Mouse (Mus musculus) hindbrain, embryonic 16.5 days (tissue): ENCODE data around the gene Syt16. TPM values are rescaled to one million over a fixed set of nuclear protein-coding genes. Genes with fewer than 3 reads are reported as not detected.

Source experiments
- ATAC-seq: fragments of 200-750 bp; cut with Nextera tagmentation; 2 replicates; pipeline ENCODE4 v1.8.0; 2017; ENCODE audit warnings: moderate TSS enrichment, moderate library complexity
- H3K27ac ChIP-seq: fragments of 300-500 bp; sonication (generic); 2 replicates; pipeline ENCODE4 v1.5.1; 2014; ENCODE audit warnings: low read depth, mild to moderate bottlenecking, control low read depth, low read length, moderate library complexity
- H3K27me3 ChIP-seq: fragments of 300-500 bp; sonication (generic); replicated peaks from 2 replicates; pipeline ENCODE4 v1.6.1; 2014; ENCODE audit warnings: low read length; ENCODE audit not compliant: control insufficient read depth, insufficient read depth
- H3K36me3 ChIP-seq: fragments of 300-500 bp; sonication (generic); 2 replicates; pipeline ENCODE4 v1.6.1; 2014; ENCODE audit warnings: mild to moderate bottlenecking, low read length, moderate library complexity, mixed read lengths; ENCODE audit not compliant: control insufficient read depth, insufficient read depth
- H3K4me1 ChIP-seq: fragments of 300-500 bp; sonication (generic); 2 replicates; pipeline ENCODE4 v1.6.1; 2014; ENCODE audit warnings: low read depth, low read length; ENCODE audit not compliant: control insufficient read depth, insufficient read depth
- H3K4me2 ChIP-seq: fragments of 300-500 bp; sonication (generic); 2 replicates; pipeline ENCODE4 v1.6.1; 2014; ENCODE audit warnings: mild to moderate bottlenecking, low read length, control low read depth, moderate library complexity
- H3K4me3 ChIP-seq: fragments of 300-500 bp; sonication (generic); 2 replicates; pipeline ENCODE4 v1.5.1; 2014; ENCODE audit warnings: mild to moderate bottlenecking, low read length, control low read depth, moderate library complexity
- H3K9ac ChIP-seq: fragments of 300-500 bp; sonication (generic); 2 replicates; pipeline ENCODE4 v1.6.1; 2014; ENCODE audit warnings: low read depth, mild to moderate bottlenecking, control low read depth, low read length, moderate library complexity
- H3K9me3 ChIP-seq: fragments of 300-500 bp; sonication (generic); 2 replicates; pipeline ENCODE4 v1.6.1; 2014; ENCODE audit warnings: mild to moderate bottlenecking, low read length, moderate library complexity; ENCODE audit not compliant: control insufficient read depth
- WGBS: fragments of 180-500 bp; shearing (Covaris S2); extraction: QIAGEN DNeasy Blood & Tissue Kit; methylation state at CpG from one replicate; pipeline ENCODE4 v1.1.7; 2014; 5-methylcytosine and 5-hydroxymethylcytosine counted together
- polyA plus RNA-seq: library from polyadenylated mRNA; unstranded; fragments of >200 nt; fragmentation: Nextera tagmentation; extraction: Ambion mirVana; gene quantifications from 2 replicates; pipeline ENCODE4 v1.2.1, GENCODE M21; 2015

The Syt16 gene
- polyA plus RNA-seq, 1 experiment from 2014 or later = 76.1 TPM

DNA sequence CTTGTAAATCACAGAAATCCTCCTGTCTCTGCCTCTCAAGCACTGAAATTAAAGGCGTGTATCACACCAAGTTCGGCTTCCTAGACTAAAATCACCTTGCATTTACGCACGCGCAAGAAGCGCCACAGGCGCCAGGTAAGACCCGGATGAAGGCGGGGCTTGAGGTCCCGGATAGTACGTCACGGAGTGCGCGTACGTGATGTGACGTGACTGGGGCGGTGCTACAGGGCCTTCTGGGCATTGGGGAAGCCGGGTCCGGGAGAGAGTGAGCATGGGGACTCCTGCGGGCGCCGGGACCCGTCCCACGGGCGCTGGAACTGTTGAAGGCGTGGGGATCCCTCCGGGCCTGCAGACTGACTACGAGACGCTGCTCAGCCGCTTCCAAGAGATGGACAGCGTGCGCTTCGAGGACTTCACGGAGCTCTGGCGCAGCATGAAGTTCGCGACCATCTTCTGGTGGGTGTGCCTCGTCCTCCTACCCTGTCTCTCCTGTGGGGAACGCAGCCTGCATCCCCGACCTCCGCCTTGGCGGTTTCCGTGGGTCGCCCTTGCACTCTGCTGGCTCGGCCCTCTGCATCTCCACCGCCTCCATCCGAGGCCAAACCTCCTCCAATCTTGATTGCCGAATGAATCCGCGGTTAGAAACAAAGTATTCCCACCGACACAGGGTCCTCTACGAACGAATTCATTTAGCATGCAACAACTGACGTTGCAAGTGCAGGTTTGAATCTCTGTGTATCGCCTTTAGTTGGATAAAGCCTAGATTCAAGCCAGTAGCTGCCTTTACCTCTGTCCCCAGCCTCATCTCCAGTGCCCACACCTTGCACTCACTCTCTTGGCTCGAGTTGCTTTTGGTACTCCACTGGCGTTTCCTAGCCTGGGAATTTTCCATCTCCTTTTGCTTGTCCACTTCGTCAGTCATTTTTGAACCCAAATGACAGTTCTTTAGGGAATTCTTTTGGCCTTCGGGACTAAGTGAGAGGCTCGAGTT, 32.9 kb upstream of the Syt16 start, which contains the start of gene Snapc1:
Gene Snapc1, plus strand, starts transcription at position 191 of the 991 bp plus-strand sequence.
- Histone ChIP-seq H3K27me3 (no peaks in the 10 kb centered on the region), H3K9ac (peak within 1 kb of the TSS; percentile 83), H3K27ac (peak within 1 kb of the TSS; percentile 79), H3K9me3 (no peaks in the 10 kb centered on the region), H3K4me2 (peak within 1 kb of the TSS; percentile 89), H3K36me3 (peaks cover 19% of the 10 kb centered on the region), H3K4me1 (peaks cover 15% of the 10 kb centered on the region), H3K4me3 (peak within 1 kb of the TSS; percentile 78)
- ATAC-seq = peak; percentile 99
- 1% methylated on average over 56 of the region's 60 CpGs for WGBS

DNA sequence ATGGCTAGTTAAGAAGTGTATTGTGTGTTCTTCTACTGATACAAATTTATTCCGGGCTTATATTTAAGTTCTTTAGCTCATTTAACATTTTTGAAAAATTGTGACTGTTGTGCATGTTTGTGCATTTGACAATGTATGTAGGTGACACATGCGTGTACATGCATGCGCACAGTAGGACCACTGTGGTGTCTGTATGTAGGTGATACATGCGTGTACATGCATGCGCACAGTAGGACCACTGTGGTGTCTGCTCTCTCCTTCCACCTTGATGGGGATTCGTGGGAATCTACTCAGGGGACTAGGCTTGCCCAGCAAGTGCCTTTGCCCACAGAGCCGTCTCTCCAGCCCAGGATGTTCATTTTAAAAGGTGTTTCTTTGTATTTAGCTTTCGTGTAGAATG, 28.3 kb upstream of the Syt16 start:
- Histone ChIP-seq H3K27ac (no peak overlapping the region), H3K36me3 (peaks cover 54% of the 10 kb centered on the region), H3K27me3 (no peaks in the 10 kb centered on the region), H3K9me3 (peaks cover 5% of the 10 kb centered on the region), H3K4me3 (no peak overlapping the region), H3K4me2 (no peak overlapping the region), H3K9ac (no peak overlapping the region), H3K4me1 (peaks cover 15% of the 10 kb centered on the region)
- ATAC-seq = no peak
- 97% methylated on average over 8 of the region's 8 CpGs for WGBS

GRCm38 (mm10) chr12:73974584-73974983, 22.9 kb upstream of the Syt16 start:
- Histone ChIP-seq H3K4me3 (no peak overlapping the region), H3K27me3 (no peaks in the 10 kb centered on the region), H3K36me3 (peaks cover 60% of the 10 kb centered on the region), H3K9ac (no peak overlapping the region), H3K9me3 (peaks cover 5% of the 10 kb centered on the region), H3K4me2 (no peak overlapping the region), H3K27ac (no peak overlapping the region), H3K4me1 (no peaks in the 10 kb centered on the region)
- 90% methylated on average over 6 of the region's 6 CpGs for WGBS
- ATAC-seq = no peak

DNA sequence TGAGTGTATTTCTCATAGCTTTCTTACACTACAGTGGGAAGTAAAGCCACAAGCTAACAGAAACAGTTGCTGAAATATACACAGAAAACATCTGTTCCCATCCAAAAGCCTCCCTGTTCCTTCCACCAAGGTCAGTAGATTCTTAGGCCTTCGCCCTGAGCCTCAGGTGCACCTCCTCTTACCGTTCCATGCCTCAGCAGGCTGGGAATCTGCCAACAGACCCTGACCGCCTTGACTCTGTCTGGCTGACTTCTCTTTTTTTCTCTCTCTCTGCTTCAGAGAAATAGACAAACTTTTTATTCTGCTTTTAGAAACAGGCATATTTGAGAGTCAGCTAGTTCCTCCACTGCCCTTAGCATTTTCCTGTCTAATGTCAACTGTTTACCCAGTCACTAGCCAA, 19.3 kb upstream of the Syt16 start:
- H3K27ac ChIP-seq = no peak overlapping the region
- ATAC-seq = no peak
- WGBS = 87% methylated on average over 3 of the region's 3 CpGs
- H3K36me3 ChIP-seq = peaks cover 35% of the 10 kb centered on the region
- no peaks in the 10 kb centered on the region; the same call in none of the 2 replicates for H3K4me1 ChIP-seq
- no peaks in the 10 kb centered on the region for H3K27me3 ChIP-seq
- no peak overlapping the region for H3K4me3 ChIP-seq
- no peak overlapping the region for H3K9ac ChIP-seq
- H3K4me2 ChIP-seq = no peak overlapping the region
- H3K9me3 ChIP-seq = no peaks in the 10 kb centered on the region

GRCm38 (mm10) chr12:73979667-73980066, 17.8 kb upstream of the Syt16 start:
- no peak overlapping the region for H3K4me2 ChIP-seq
- H3K4me3 ChIP-seq = no peak overlapping the region
- H3K36me3 ChIP-seq = peaks cover 37% of the 10 kb centered on the region
- 97% methylated on average over 5 of the region's 5 CpGs for WGBS
- H3K27me3 ChIP-seq = no peaks in the 10 kb centered on the region
- no peak for ATAC-seq
- no peaks in the 10 kb centered on the region for H3K9me3 ChIP-seq
- H3K27ac ChIP-seq = no peak overlapping the region
- H3K9ac ChIP-seq = no peak overlapping the region
- H3K4me1 ChIP-seq = no peaks in the 10 kb centered on the region; the same call in none of the 2 replicates

- no peaks in the 10 kb centered on the region for H3K27me3 ChIP-seq
- H3K4me3 ChIP-seq = no peak overlapping the region
- H3K27ac ChIP-seq = no peak overlapping the region
- no peaks in the 10 kb centered on the region for H3K9me3 ChIP-seq
- peak; percentile 96 for ATAC-seq
- H3K9ac ChIP-seq = no peak overlapping the region
- H3K4me2 ChIP-seq = no peak overlapping the region
- H3K4me1 ChIP-seq = no peaks in the 10 kb centered on the region; the same call in none of the 2 replicates
- WGBS = 49% methylated on average over 14 of the region's 14 CpGs
- H3K36me3 ChIP-seq = peaks cover 31% of the 10 kb centered on the region
Measured at GRCm38 (mm10) chr12:73982533-73982932, 14.9 kb upstream of the Syt16 start.

GRCm38 (mm10) chr12:73986299-73986698, 11.2 kb upstream of the Syt16 start:
- Histone ChIP-seq H3K4me3 (no peak overlapping the region), H3K4me1 (no peaks in the 10 kb centered on the region; the same call in none of the 2 replicates), H3K36me3 (peaks cover 16% of the 10 kb centered on the region), H3K27me3 (no peaks in the 10 kb centered on the region), H3K4me2 (no peak overlapping the region), H3K27ac (no peak overlapping the region), H3K9me3 (no peaks in the 10 kb centered on the region), H3K9ac (no peak overlapping the region)
- 75% methylated on average over 7 of the region's 7 CpGs for WGBS
- no peak for ATAC-seq

GRCm38 (mm10) chr12:73988393-73989008, 9.0 kb upstream of the Syt16 start:
- no peak overlapping the region for H3K9ac ChIP-seq
- H3K9me3 ChIP-seq = no peaks in the 10 kb centered on the region
- no peak overlapping the region for H3K27ac ChIP-seq
- no peaks in the 10 kb centered on the region for H3K4me1 ChIP-seq
- WGBS = 80% methylated on average over 4 of the region's 4 CpGs
- ATAC-seq = peak; percentile 71
- no peak overlapping the region for H3K4me2 ChIP-seq
- no peak overlapping the region for H3K4me3 ChIP-seq
- H3K27me3 ChIP-seq = no peaks in the 10 kb centered on the region
- H3K36me3 ChIP-seq = peaks cover 11% of the 10 kb centered on the region

- Histone ChIP-seq H3K27me3 (no peaks in the 10 kb centered on the region), H3K4me1 (no peaks in the 10 kb centered on the region), H3K9ac (no peak overlapping the region), H3K4me3 (no peak overlapping the region), H3K27ac (no peak overlapping the region), H3K9me3 (no peaks in the 10 kb centered on the region), H3K4me2 (no peak overlapping the region), H3K36me3 (peaks cover 8% of the 10 kb centered on the region)
- no peak for ATAC-seq
Measured at GRCm38 (mm10) chr12:73989594-73989993, 7.9 kb upstream of the Syt16 start.
